Mouse (Mus musculus): ENCODE measurements around the gene Smcr8.
"Not testable (repeated sequence)": the region's sequence is repeated elsewhere in the genome, so short reads cannot be mapped to it uniquely, and the experiment has no call there.

Gene Smcr8

DNA sequence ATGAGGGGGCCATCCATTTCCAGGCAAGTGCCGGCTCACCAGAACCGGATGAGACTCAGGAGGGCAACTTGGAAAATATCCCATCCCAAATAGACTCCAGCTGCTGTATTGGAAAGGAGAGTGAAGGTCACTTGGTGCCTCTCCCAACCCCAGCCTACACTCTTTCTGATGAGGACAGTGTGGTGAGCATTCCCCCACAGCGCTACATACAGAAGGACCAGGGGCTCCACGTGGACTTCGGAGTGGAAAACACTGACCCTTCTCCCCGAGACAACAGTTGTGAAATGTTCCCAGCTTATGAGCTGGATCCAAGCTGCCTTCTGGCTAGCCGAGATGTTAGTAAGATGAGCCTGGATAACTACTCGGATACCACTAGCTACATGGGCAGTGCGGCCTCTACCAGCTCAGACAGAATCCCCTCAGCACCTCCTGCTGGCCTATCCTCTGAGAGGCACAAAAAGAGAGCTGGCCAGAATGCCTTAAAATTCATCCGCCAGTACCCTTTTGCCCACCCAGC is 2.4 kb downstream of the Smcr8 start:
- no peak for DNase-seq (ENCODE audit: low spot score in 2 of 2)

DNA sequence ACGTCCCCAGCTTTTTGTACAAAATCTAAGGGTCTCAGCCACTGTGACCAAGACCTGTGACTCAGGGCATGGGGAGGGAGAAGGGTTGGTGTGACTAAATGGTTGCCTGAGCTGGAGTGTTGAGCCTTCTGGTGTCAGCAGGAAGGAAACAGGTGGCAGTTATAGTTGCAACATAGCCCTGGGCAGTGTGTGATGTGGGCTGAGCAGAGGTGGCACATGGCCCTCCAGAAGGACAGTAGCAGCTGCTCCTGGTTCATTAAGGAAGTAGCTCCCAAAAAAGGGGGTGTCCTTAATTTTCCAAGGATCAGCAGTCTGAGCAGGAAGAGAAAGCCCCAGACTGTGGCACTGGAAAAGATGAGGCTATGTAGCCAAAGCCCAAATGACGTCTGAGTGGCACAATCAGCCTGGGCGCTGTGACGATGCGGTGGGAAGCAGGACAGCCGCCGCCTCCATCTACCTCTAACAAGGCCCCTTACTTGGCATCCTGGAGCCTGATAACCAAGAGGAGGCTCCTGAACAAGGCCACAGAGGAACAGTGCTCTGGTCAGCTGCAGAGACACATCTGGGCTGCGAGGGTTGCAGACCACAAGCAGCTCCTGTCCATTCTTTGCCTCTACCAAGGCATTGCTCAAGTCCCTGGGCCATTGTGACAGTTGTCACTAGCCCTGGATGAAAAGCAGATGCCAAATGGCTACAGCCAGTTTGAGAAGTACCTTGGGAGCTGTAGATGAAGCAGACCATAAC is 7.0 kb downstream of the Smcr8 start:
- no peak for DNase-seq (ENCODE audit: low spot score in 2 of 2)

DNA sequence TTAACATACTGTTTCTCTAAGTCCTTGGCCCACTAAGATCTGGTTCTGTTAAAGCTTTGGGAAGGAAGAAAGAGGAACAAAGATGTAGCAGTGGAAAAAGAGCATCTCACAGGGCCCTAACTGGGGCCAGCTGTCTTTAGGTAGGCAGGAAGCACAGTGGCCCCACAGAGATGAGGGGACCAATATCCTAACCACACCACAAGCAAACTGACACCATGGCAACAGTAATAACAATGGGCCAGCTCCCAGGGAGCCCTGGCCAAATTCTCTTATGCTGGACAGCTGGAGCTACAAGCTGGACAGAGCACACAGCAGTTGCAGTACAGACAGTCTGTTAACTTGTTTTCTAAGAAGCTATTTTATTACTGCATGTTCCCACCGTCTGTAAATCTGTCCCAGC is 10.3 kb downstream of the Smcr8 start:
- no peak for DNase-seq (ENCODE audit: low spot score in 2 of 2)

DNA sequence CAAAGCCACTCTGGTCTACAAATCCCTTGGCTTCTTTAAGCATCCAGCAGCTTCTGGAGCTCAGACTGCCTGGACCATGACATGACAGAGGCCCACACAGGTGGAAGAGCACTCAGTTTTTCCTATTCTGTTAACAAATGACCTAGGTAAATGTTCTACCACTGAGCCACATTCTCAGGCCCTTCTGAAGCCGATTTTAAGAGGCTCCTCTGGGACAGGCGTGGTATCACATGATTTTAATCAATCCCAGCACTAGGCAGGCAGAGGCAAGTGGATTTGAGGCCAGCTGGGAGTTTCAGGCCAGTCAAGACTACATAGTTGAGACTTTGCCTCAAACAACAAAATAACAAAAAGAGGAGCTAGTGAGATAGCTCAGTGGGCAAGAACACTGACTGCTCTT is 13.1 kb downstream of the Smcr8 start:
- no peak for DNase-seq (ENCODE audit: low spot score in 2 of 2)

DNA sequence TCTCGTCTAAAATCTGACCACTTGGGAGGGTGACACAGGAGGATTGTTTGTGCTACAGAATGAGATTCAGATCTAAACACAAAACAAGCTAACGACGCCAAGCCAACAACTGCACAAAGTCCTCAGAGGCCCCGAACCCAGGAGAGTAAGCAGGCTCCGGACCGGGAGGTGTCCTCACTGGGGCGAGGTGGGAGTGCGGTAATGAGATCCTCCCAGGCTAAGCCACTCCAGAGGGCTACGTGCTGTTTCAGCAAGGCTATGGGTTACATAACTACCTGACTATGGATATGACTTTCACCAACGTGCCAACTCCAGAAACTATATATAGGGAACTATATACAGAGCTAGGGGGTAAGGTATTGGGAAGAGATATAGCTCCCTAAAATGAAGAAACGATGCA is 19.0 kb downstream of the Smcr8 start:
- DNase-seq (ENCODE audit: low spot score in 2 of 2) = no peak

DNA sequence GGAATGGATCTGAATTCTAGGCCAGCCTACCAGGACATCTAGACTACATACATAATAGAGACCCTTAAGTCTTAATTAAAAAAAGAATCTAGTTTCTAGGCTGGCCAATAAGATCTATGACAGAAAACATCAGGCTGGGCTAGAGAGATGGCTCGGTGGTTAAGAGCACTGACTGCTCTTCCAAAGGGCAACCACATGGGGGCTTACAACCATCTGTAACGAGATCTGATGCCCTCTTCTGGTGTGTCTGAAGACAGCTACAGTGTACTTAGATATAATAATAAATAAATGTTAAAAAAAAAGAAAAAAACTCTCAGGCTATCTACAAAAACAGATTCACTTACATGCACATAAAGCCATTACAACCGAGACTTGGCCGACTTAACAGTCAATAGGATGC is 22.7 kb downstream of the Smcr8 start:
- DNase-seq (ENCODE audit: low spot score in 2 of 2) = no peak

DNA sequence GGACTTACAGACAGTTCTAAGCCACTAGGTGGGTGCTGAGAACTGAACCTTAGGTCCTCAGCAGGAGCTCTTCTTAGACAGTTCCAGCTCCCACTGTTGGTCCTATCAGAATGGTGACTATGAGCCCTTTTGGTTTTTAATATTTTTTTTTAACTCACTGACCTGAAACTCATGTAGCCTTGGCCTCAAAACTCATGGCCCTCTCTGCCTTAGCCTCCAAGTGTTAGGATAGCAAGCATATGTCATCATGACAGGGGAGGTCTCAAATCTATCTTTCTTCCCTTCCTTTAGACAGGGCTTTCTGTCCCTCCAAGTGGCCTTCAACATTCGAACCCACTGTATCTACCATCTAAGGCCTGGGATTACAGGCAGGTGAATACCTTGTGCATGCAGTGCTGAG is 23.6 kb downstream of the Smcr8 start:
- DNase-seq (ENCODE audit: low spot score in 2 of 2) = no peak

DNA sequence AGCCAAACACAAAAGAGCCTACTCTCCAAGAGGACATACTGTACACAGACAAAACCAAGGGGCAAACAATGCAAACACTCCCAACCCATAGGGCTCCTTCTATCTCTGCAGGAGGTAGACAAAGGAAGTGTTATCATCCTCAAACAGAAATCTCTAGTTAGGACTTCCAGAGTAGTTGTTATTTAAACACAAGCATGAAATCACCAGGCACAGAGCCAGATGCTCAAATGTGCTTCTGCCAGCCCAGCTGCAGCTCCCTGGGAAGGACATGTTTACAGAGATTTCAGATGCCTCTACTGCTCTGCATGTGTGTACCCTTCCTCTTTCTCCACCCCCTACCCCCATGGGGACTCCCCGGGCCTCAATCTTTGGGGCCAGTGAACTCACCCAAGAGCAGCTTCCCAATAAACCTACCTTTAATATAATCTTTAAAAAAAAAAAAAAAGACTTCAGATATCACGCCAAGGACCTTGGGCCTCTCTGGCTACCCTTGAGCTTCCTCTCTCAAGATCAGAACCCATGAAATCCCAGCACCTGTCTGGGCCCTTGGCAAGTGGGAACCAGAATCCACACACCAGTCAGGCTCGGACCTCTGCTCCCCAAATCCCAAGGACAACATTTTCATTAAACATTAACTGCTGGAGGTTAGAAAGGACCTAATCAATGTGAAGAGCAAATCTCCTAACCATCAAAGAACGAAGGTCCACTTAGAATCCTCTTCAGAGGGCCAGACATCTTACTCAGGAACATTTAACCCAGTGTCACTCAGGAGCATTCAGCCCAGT is 31.2 kb downstream of the Smcr8 start:
- no peak for DNase-seq (ENCODE audit: low spot score in 2 of 2)

DNA sequence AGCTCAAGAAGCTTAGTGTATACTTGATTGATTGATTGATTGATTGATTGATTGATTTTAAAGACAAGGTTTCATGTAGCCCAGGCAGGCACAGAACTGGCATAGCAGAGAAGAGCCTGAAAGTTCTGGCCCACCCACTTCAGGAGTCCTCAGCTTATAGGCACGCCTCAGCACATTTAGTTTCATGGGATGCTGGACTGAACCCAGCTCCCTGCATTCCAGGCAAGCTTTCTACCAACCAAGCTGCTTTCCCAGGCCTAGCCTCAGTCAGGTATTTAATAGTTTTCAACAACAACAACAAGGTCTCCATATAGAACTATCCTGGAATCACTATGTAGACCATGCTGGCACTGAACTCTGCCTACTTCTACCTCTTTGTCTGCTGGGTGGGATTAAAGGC is 32.2 kb downstream of the Smcr8 start:
- DNase-seq (ENCODE audit: low spot score in 2 of 2) = no peak

DNA sequence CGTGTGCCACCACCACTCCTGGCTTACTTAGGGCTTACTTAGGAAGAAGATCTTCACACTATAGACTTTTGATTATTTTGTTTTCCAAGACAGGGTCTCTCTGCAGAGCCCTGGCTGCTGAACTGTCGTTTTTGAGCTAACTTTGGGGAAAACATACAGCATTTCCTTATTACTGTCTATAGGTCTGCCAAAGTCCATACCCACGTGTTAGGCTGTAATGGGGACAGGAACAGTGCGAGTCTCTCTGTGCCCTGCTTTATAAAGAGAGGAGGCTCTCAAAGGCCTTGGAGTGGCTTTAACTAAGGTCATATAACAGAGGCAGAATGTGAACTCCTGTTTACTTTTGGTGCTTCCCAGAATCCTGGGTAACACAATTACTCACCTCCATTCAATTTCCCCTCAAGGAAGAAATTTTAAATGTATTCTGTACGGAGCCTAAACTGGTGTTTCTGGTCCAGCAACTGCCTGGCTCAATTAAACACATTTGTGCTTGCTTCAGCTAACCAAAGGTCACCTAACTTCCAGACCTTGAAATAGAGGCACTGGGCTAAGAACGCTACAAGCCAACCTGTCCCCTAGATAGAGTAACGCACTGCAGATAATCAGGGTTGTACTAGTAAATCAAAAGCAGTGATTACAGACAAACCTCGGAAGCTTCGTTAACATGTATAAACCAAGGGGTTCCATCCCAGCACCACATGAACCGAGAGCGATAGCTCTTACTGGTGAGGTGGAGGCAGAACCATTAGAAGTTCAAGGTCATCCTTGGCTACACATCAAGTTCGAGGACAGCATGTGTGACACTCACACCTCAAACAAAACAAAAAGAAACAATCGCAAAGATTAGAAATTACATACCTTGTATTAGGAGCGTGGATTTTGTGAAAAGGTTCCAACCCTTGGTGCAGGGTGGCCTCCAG is 33.0 kb downstream of the Smcr8 start:
- no peak for DNase-seq (ENCODE audit: low spot score in 2 of 2)

DNA sequence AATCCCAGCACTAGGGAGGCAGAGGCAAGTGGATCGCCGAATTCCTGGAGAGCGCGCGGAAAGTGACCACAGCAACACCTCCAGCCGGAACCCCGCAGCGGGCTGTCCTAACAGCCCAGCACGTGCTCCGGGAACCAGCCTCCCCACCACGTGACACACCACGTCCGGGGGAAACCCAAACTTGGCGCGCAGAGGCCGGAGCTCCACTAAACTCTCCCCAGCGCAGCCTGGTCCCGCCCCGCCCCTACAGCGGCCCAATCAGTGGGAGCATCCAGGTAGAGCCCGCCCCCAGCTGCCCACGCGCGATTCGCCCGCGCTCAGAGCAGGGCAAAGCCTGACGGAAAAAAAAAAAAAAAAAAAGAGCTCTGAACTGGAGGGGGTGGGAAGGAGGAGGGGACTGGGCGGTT is 33.7 kb downstream of the Smcr8 start:
- DNase-seq (ENCODE audit: low spot score in 2 of 2) = peak; percentile 66 to 76

DNA sequence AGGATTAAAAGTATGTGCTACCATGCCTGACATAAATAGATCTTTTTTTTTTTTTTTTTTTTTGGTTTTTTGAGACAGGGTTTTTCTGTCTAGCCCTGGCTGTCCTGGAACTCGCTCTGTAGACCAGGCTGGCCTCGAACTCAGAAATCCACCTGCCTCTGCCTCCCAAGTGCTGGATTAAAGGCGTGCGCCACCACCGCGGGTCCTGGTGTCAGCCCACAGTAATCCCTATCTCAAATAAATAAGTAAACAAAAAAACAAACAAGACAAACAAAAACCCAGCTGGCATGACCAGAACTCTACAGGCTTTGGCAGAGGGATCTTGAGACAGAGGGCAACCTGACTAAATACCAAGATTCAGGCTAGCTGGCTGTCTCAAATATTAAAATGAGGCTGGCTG is 34.3 kb downstream of the Smcr8 start, which contains the start of gene Shmt1:
Gene Shmt1, minus strand, starts transcription at position 101 of the 400 bp plus-strand sequence.
- DNase-seq (ENCODE audit: low spot score in 2 of 2) = not testable (repeated sequence)

DNA sequence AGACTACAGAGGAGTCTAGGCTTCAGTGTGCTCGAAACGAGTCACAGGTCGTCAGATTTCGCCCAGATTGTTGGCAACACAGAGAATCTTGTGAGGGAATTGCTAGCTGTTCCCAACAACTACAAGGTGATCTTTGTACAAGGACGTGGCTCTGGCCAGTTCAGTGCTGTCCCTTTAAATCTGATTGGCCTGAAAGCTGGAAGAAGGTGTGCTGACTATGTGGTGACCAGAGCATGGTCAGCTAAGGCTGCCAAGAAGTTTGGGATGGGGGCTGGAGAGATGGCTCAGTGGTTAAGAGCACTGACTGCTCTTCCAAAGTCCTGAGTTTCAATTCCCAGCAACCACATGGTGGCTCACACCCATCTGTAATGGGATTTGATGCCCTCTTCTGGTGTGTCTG is 39.1 kb downstream of the Smcr8 start:
- no peak for DNase-seq (ENCODE audit: low spot score in 2 of 2)

DNA sequence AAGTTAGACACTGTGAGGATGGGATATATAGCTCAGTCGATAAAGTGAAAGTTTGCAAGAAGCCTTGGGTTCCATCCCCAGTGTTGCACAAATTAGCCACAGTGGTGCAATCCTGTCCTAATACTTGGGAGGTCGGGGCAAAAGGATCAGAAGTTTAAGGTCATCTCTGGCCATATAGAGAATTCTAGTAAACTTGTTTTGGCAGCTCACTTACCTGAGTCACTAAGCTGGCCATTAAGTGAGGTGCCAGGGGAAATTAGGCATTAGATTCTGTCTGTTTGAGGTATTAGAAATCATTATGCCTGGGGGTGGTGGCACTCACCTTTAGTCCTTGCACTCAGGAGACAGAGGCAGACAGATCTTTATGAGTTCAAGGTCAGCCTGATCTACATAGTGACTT is 46.4 kb downstream of the Smcr8 start:
- no peak for DNase-seq (ENCODE audit: low spot score in 2 of 2)

DNA sequence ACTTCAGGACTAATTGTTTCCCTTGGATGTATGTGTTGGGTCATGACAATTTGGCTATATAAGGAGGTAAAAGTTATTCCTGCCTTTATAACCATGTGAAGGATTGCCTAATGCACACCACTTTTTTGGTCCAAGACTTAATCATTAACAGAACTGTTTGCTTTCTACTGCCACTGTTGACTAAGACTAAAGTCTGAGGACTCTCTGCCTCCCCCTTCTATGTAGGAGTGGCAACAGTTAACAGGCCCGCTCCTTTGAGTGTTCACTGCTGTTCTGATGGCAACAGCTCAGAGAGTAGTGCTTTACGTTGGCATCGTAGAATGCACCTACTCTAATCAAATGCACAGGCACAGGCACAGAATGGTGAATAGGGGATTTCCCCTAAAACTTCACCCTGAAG is 47.9 kb downstream of the Smcr8 start:
- DNase-seq (ENCODE audit: low spot score in 2 of 2) = no peak

DNA sequence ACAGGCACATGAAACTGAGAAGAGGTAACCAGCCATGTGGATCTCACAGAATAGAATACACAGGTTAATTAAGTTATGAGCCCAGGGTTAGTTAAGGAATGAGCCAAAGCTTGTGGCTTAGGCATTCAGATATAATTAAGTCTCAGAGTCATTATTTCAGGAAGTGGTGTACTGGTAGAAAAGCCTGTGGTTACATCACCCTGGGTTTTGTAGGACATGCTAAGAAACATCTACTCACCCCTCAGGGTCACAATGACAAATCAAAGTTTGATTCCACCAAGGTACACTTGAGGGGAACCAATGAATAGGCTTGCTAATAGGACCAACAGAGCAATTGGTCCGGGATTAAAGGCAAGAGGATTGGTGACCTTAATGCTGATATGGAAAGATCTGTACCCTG is 49.4 kb downstream of the Smcr8 start:
- DNase-seq (ENCODE audit: low spot score in 2 of 2) = no peak

DNA sequence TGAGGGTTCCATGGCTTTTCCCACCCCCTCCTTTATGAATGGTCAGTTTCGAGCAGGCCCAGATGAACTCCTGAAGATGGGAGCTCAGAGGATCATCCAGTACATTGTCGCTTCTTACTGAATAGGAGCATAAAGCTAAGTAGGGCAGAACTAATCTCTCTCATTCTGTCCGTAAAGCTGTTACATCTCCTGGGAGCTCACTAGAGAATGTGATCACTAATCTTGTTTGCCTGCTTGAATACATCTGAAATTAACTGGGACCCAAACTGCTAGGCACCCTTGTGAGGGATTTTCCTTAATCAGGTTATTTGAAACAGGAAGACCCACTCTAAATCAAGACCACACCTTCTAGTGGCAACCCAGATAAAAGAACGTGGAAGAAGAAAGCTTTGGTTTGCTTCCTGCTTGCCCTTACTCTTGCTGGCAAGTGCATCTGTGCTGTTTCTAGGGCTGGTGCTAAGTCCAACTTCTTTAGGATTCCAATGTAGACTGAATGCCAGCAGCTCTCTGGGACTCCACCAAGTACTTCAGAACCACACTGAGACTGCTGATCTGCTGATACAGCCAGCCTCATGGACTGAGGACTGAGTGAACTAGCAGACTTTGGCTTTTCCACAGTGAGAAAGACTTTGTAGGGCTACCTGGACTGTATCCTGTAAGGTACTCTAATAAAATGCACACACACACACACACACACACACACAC is 50.1 kb downstream of the Smcr8 start:
- DNase-seq (ENCODE audit: low spot score in 2 of 2) = no peak

DNA sequence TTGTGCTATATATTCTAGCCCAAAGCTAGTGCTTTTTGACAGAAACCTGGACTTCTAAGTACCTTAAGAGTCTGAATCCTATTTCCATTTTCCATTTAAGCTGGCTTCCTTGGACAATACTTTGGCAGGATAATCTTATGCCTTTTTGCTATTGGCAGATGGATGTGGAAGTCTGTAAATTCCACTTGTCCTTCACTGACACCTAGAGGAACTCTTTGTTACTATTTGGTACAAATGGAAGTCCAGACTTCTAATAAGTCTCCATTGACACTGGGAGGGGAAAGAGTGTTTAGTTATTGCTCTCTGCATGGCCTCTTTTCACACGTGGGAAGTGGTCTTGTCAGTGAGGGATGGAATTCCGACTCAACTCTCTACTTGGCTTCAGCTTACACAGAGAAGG is 51.6 kb downstream of the Smcr8 start:
- DNase-seq (ENCODE audit: low spot score in 2 of 2) = no peak

DNA sequence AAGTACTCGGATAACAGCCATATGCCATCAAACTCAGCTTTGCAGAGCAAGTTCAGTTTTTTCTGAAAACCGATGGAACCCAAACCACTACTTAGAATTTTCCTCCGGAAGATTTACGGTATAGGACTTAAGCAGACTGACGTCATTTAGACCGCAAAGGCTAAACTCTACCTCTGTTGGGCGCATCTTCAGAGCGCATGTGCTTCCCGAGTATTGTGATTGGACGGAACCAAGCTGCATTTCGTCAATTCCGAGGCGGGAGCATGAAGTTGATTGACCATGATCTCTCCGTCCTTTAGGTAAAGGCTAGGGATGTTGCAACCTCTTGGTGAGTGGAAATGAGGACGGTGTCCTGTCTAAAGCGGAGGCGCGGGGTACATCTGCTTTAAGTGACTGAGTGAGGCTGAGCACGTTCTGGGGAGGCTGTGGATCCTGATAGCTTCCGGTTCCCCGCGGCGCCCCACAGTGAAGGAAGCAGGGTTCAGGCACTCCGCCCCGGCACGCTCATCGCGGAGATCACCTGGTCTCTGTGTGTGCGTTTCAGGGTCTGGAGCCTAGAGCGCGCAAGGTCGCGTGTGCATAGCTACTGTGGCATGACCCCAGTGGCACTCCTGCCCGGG is 53.2 kb downstream of the Smcr8 start, which contains the start of gene Dhrs7b:
Gene Dhrs7b, plus strand, starts transcription at position 199 of the 620 bp plus-strand sequence.
- peak; percentile 78 to 84 for DNase-seq (ENCODE audit: low spot score in 2 of 2)

DNA sequence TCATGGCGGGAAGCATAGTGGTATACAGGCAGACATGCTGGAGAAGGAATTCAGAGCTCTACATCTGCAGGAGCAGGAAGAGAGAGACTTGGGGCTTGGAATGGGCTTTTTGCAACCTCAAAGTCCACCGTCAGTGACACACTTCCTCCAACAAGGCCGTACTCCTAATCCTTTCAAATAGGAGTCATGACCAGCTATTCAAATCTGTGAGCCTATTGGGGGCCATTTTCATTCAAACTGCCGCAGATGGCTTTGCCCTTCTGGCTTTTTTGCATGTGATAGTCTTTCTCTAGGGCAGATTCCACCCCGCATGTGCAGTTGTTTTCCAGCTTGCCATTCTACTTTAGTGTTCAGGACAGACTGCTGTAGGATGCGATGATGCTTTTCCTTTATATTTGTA is 59.6 kb downstream of the Smcr8 start:
- DNase-seq (ENCODE audit: low spot score in 2 of 2) = no peak
